Mouse (Mus musculus) embryonic facial prominence, embryonic 11.5 days (tissue): Measurements from ENCODE around the gene Lmtk2. TPM values are rescaled to one million over a fixed set of nuclear protein-coding genes. Genes with fewer than 3 reads are reported as not detected.

Experiments
- ATAC-seq: fragments of 200-750 bp; cut with Nextera tagmentation; replicated peaks from 2 replicates; pipeline ENCODE4 v1.8.0; 2017; ENCODE audit warnings: low read depth; ENCODE audit not compliant: insufficient number of reproducible peaks, low FRiP score, low TSS enrichment
- DNase-seq: peaks from one replicate; pipeline ENCODE4 v3.0.0-alpha.2; 2015; ENCODE audit warnings: low spot score
- H3K27ac ChIP-seq: fragments of 300-500 bp; sonication (generic); replicated peaks from 2 replicates; pipeline ENCODE4 v1.5.1; 2014; ENCODE audit warnings: mild to moderate bottlenecking, low read depth, low read length, control low read depth
- H3K27me3 ChIP-seq: fragments of 300-500 bp; sonication (generic); 2 replicates; pipeline ENCODE4 v1.6.1; 2014; ENCODE audit warnings: mild to moderate bottlenecking, low read length, moderate library complexity, mixed read lengths; ENCODE audit not compliant: control insufficient read depth, insufficient read depth
- H3K36me3 ChIP-seq: fragments of 300-500 bp; sonication (generic); replicated peaks from 2 replicates; pipeline ENCODE4 v1.6.1; 2014; ENCODE audit warnings: low read depth, mild to moderate bottlenecking, low read length, moderate library complexity, mixed read lengths; ENCODE audit not compliant: control insufficient read depth, insufficient read depth
- H3K4me1 ChIP-seq: fragments of 300-500 bp; sonication (generic); 2 replicates; pipeline ENCODE4 v1.6.1; 2014; ENCODE audit warnings: low read length, mixed read lengths; ENCODE audit not compliant: control insufficient read depth, insufficient read depth
- H3K4me2 ChIP-seq: fragments of 300-500 bp; sonication (generic); 2 replicates; pipeline ENCODE4 v1.6.1; 2014; ENCODE audit warnings: low read depth, mild to moderate bottlenecking, control low read depth, low read length, moderate library complexity
- H3K4me3 ChIP-seq: fragments of 300-500 bp; sonication (generic); 2 replicates; pipeline ENCODE4 v1.5.1; 2014; ENCODE audit warnings: low read depth, low read length, control low read depth
- H3K9ac ChIP-seq: fragments of 300-500 bp; sonication (generic); replicated peaks from 2 replicates; pipeline ENCODE4 v1.6.1; 2014; ENCODE audit warnings: mild to moderate bottlenecking, control low read depth, low read length
- H3K9me3 ChIP-seq: fragments of 300-500 bp; sonication (generic); replicated peaks from 2 replicates; pipeline ENCODE4 v1.6.1; 2016; ENCODE audit warnings: mild to moderate bottlenecking, low read length, inconsistent platforms, mixed read lengths; ENCODE audit not compliant: control insufficient read depth
- WGBS: fragments of 180-500 bp; shearing (Covaris S2); extraction: QIAGEN DNeasy Blood & Tissue Kit; methylation state at CpG from one replicate; pipeline ENCODE4 v1.1.7; 2014; 5-methylcytosine and 5-hydroxymethylcytosine counted together
- polyA plus RNA-seq: library from polyadenylated mRNA; unstranded; fragments of >200 nt; fragmentation: Nextera tagmentation; extraction: Ambion mirVana; gene quantifications from 2 replicates; pipeline ENCODE4 v1.2.1, GENCODE M21; 2014

Lmtk2 gene
- polyA plus RNA-seq, 1 experiment from 2014 or later: 3.7 TPM

DNA sequence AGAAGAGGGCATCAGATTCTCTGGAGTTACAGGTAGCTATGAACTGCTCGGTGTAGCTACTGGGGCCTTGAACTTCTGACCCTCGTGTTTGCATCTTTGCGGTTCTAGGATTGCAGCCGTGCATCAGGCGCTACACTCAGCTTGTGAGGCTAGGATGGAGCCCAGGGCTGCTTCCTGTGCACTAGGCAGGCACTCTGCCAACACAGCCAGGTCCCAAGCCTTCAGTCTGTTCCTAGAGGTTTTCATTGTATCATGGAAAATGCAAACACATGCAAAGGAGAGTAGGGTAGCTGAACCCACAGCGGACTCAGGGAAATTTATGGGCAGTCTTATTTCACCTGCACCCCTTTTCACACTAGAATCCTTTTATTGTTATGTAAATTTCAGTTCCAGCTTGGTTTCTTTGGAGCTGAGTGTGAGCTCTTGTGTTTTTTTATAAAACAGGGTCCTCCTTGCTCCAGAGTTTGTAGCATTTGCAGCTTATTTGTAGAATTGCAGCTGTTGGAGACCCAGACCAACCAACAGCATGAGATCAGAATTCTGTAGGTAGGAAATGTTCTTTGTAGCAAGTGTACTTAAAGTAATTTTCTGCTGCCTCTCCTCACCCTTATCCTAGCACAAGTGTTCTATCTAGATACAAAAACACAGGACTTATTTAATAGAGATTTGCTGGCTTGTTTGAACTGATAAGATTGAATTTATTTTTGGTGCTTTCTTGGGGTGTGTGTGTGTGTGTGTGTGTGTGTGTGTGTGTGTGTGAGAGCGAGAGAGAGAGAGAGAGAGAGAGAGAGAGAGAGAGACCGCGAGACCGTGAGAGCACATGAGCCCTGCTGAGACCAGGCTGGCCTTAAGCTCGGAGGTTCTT is 12.6 kb downstream of the Lmtk2 start:
- no peak for ATAC-seq
- 79% methylated on average over 10 of the region's 11 CpGs for WGBS

GRCm38 (mm10) chr5:144114068-144114467 is 13.8 kb downstream of the Lmtk2 start:
- no peaks in the 10 kb centered on the region for H3K9me3 ChIP-seq
- ATAC-seq (no peak), DNase-seq (no peak)
- H3K27me3 ChIP-seq: no peaks in the 10 kb centered on the region
- H3K4me1 ChIP-seq: no peaks in the 10 kb centered on the region
- H3K36me3 ChIP-seq: no peaks in the 10 kb centered on the region
- WGBS: 81% methylated on average over 2 of the region's 2 CpGs
- no peak overlapping the region for H3K9ac ChIP-seq
- H3K4me2 ChIP-seq: no peak overlapping the region
- H3K27ac ChIP-seq: no peak overlapping the region
- H3K4me3 ChIP-seq: no peak overlapping the region

More for the DNA sequence above, 12.6 kb downstream of the Lmtk2 start:
- H3K36me3 ChIP-seq: no peaks in the 10 kb centered on the region
- no peak overlapping the region for H3K27ac ChIP-seq
- H3K4me2 ChIP-seq: no peak overlapping the region
- DNase-seq: no peak
- H3K9me3 ChIP-seq: no peaks in the 10 kb centered on the region
- H3K4me3 ChIP-seq: no peak overlapping the region
- no peaks in the 10 kb centered on the region for H3K27me3 ChIP-seq
- no peaks in the 10 kb centered on the region for H3K4me1 ChIP-seq
- no peak overlapping the region for H3K9ac ChIP-seq

- H3K9me3 ChIP-seq: no peaks in the 10 kb centered on the region
- H3K36me3 ChIP-seq: no peaks in the 10 kb centered on the region
- ATAC-seq: no peak
- H3K27ac ChIP-seq: no peak overlapping the region
- H3K27me3 ChIP-seq: no peaks in the 10 kb centered on the region
- H3K4me2 ChIP-seq: no peak overlapping the region
- no peaks in the 10 kb centered on the region for H3K4me1 ChIP-seq
- 77% methylated on average over 5 of the region's 5 CpGs for WGBS
- no peak overlapping the region for H3K9ac ChIP-seq
- DNase-seq: no peak
- no peak overlapping the region for H3K4me3 ChIP-seq
Observed at GRCm38 (mm10) chr5:144114970-144115627, 14.9 kb downstream of the Lmtk2 start.

GRCm38 (mm10) chr5:144115628-144115977 is 15.4 kb downstream of the Lmtk2 start:
- H3K4me3 ChIP-seq: no peak overlapping the region
- H3K36me3 ChIP-seq: no peaks in the 10 kb centered on the region
- no peaks in the 10 kb centered on the region for H3K9me3 ChIP-seq
- no peaks in the 10 kb centered on the region for H3K27me3 ChIP-seq
- WGBS: 68% methylated on average over 2 of the region's 2 CpGs
- no peak overlapping the region for H3K9ac ChIP-seq
- DNase-seq (no peak), ATAC-seq (no peak)
- H3K4me1 ChIP-seq: no peaks in the 10 kb centered on the region
- no peak overlapping the region for H3K27ac ChIP-seq
- H3K4me2 ChIP-seq: no peak overlapping the region

GRCm38 (mm10) chr5:144118271-144118670 is 18.0 kb downstream of the Lmtk2 start:
- Histone ChIP-seq H3K4me1 (no peaks in the 10 kb centered on the region), H3K27ac (no peak overlapping the region), H3K9ac (no peak overlapping the region), H3K27me3 (no peaks in the 10 kb centered on the region), H3K4me3 (no peak overlapping the region), H3K36me3 (no peaks in the 10 kb centered on the region), H3K4me2 (no peak overlapping the region), H3K9me3 (no peaks in the 10 kb centered on the region)
- 90% methylated on average over 4 of the region's 4 CpGs for WGBS
- DNase-seq: no peak
- ATAC-seq: no peak

GRCm38 (mm10) chr5:144119286-144119685 is 19.1 kb downstream of the Lmtk2 start:
- Histone ChIP-seq H3K4me1 (no peaks in the 10 kb centered on the region), H3K27ac (no peak overlapping the region), H3K36me3 (no peaks in the 10 kb centered on the region), H3K27me3 (no peaks in the 10 kb centered on the region), H3K4me2 (no peak overlapping the region), H3K9me3 (no peaks in the 10 kb centered on the region), H3K9ac (no peak overlapping the region), H3K4me3 (no peak overlapping the region)
- DNase-seq (no peak), ATAC-seq (no peak)
- WGBS: 89% methylated on average over 2 of the region's 2 CpGs

DNA sequence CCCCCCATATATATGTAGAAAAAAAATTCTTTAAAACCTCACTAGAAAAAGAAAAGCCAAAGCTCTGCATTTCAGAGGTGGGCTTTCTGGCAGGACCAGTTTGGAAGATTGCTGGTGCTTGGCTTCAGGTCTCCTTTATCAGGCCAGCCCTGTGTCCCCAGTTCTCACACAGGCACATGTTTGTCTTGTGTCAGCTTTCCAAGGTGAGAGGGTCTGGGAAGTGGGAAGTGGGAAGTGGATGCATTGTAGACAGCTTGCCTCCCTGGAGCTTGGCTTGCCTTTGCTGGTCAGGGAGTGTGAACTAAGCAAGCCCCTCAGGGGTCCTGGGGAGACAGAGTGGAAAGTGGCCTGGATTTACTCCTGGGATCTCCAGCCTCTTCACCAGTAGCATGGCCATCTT is 21.3 kb downstream of the Lmtk2 start:
- H3K4me2 ChIP-seq: no peak overlapping the region
- H3K36me3 ChIP-seq: no peaks in the 10 kb centered on the region
- H3K27me3 ChIP-seq: no peaks in the 10 kb centered on the region
- no peak overlapping the region for H3K4me3 ChIP-seq
- H3K9me3 ChIP-seq: no peaks in the 10 kb centered on the region
- no peak for ATAC-seq
- DNase-seq: no peak
- no peak overlapping the region for H3K9ac ChIP-seq
- H3K4me1 ChIP-seq: no peaks in the 10 kb centered on the region
- no peak overlapping the region for H3K27ac ChIP-seq

GRCm38 (mm10) chr5:144125979-144126755 is 25.9 kb downstream of the Lmtk2 start:
- Histone ChIP-seq H3K4me2 (no peak overlapping the region), H3K9ac (no peak overlapping the region), H3K27me3 (no peaks in the 10 kb centered on the region), H3K27ac (no peak overlapping the region), H3K4me1 (no peaks in the 10 kb centered on the region), H3K9me3 (no peaks in the 10 kb centered on the region), H3K4me3 (no peak overlapping the region), H3K36me3 (no peaks in the 10 kb centered on the region)
- DNase-seq (no peak), ATAC-seq (no peak)
- 80% methylated on average over 9 of the region's 9 CpGs for WGBS
